Mouse (Mus musculus) 416B (cell line): ENCODE data around the gene Ankef1.

Source experiments
- DNase-seq: peaks from one replicate; pipeline ENCODE4 v3.0.0; 2011; ENCODE audit warnings: low read depth

The Ankef1 gene

DNA sequence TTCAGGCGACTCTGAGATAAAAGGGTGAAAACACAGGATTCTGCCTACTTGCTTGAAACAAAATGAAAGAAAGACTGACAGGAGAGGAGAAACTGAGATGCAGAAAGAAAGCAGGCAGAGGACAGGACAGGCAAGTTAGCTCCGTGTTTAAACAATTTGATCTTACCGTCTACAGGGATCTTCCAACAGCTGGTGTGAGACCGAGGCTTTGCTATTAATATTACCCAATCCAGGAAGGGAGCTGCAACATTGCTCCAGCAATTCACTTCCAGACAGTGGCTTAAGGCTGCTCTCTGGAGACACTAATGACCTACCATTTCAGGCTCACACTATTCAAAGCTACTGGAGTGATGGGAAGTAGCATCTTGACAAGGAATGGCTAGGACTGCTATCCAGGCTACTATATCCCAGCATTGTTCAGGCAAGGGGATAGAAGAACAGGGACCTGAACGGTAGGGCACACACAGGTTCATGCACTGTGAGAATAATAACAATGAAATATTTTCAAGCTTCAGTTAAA, 99.0 kb downstream of the Ankef1 start:
- DNase-seq: no peak

DNA sequence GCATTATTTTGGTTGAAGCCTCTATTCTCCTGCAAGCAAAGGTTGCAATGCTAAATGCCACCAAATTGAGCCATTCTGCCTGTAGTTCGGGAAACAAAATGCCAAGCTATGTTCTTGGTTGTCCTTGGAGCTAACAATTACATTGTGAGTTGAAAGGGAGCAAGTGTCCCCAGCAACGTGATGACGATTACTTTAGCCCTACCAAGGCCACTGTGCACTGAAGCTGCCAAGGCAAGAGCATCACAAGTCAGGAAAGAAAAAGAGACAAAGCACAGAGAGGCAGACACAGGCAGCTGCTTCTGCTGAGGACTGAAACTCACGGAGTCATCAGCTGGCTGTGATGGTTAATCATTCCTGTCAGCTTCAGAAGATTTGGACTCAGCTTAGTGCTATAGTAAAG, 99.5 kb downstream of the Ankef1 start:
- DNase-seq: no peak
